In the genomic region with DNA sequence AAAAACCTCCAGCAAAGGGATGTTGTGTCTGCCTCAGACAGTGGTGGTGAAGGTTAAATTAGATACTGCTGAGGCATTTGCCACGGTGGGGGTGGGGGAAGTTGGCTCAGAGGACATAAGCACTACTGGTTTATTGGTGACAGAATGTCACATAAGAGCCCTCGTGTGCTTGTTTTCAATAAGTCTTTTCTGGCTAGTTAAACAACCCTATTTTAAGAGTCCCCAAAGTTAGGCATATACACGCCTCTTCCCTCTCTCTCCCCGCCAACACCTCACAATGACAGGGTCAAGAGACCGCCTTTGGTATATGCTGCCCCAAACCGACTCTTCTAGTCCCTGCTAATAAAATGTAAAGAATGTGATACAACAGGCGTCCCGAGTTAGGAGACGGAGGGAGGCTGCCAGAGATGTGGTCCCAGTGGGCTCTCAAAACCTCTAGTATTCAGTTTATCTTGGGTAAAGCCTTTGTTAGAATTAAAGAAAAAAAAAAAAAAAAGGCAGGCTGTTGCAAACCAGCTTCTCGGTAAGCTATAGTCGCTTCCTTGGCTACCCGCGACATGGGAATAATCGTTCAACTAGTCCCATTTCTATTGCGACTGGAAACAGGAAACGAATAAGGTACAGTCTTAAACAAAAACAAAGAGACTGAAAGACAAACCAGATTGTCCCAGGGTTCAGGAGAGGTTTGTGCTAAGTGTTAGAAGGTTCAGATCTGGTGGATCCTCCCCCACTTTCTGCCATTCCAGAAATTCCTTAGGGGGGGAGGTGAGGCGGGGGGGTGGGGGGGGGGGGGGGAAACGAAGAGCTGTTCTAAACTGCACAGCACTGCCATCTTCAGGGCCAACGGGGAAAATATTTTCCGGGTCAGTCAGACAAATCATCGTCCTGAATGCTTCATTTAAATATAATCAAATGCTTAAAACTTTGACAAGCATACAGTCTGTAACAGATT, we compare ENCODE assay signal across 8 mouse cellular contexts.
DNase-seq lines count a peak whose midpoint lies in the region; ATAC-seq lines count a peak whose summit lies in the region.

No protein-coding gene starts in this region.

- no peak for ATAC-seq in erythroblast, adult 5-6 weeks (replicated peaks; ENCODE audit: low FRiP score, poor library complexity, severe bottlenecking)
- peak; percentile 79 for ATAC-seq in limb, embryonic 11.5 days (ENCODE audit: insufficient number of reproducible peaks, low FRiP score, low TSS enrichment, low read depth)
- ATAC-seq in midbrain, embryonic 12.5 days (ENCODE audit: low FRiP score, low read depth), result peak; percentile 66

- H3K9ac ChIP-seq in limb, embryonic 11.5 days (ENCODE audit: low read length), result no peak overlapping the region
- H3K9ac ChIP-seq in midbrain, embryonic 12.5 days (replicated peaks), result peak overlapping the region; percentile 28; the same call in 1 of the 2 replicates

- peak; percentile 80 for DNase-seq in embryo, embryonic 11 days
- DNase-seq in heart, adult 18-20 months, result peak; percentile 81 to 90
- DNase-seq in kidney, adult 11 months, result peak; percentile 57
- DNase-seq in limb, embryonic 11.5 days (ENCODE audit: low spot score), result peak; percentile 80
- peak; percentile 50 for DNase-seq in splenic B cell, adult 2 months (ENCODE audit: low read depth, low spot score)

- no peaks in the 10 kb centered on the region for H3K36me3 ChIP-seq in erythroblast, embryonic 14.5 days (ENCODE audit: control insufficient read depth)
- no peaks in the 10 kb centered on the region for H3K36me3 ChIP-seq in limb, embryonic 11.5 days (ENCODE audit: control insufficient read depth, insufficient read depth, low read length)
- no peaks in the 10 kb centered on the region for H3K36me3 ChIP-seq in midbrain, embryonic 12.5 days
- no peaks in the 10 kb centered on the region for H3K36me3 ChIP-seq in splenic B cell, adult 2 months (ENCODE audit: control insufficient read depth, insufficient read depth, low read length, poor library complexity, severe bottlenecking)

- under 1% methylated on average over 20 of the region's 21 CpGs for WGBS in limb, embryonic 11.5 days
- WGBS in midbrain, embryonic 12.5 days, result 1% methylated on average over 21 of the region's 21 CpGs

- H3K4me3 ChIP-seq in erythroblast, embryonic 14.5 days (replicated peaks), result peak overlapping the region; percentile 46
- peak overlapping the region; percentile 27; the same call in 1 of the 2 replicates for H3K4me3 ChIP-seq in limb, embryonic 11.5 days (ENCODE audit: low read depth, low read length)
- peak overlapping the region; percentile 39 for H3K4me3 ChIP-seq in midbrain, embryonic 12.5 days

- H3K27ac ChIP-seq in limb, embryonic 11.5 days (replicated peaks; ENCODE audit: low read depth, low read length), result peak overlapping the region; percentile 53
- H3K27ac ChIP-seq in midbrain, embryonic 12.5 days (replicated peaks), result no peak overlapping the region

- H3K9me3 ChIP-seq in erythroblast, embryonic 14.5 days (ENCODE audit: control insufficient read depth, low read length), result no peaks in the 10 kb centered on the region
- H3K9me3 ChIP-seq in limb, embryonic 11.5 days (ENCODE audit: control insufficient read depth, low read length), result no peaks in the 10 kb centered on the region
- H3K9me3 ChIP-seq in midbrain, embryonic 12.5 days, result no peaks in the 10 kb centered on the region

- H3K4me2 ChIP-seq in limb, embryonic 11.5 days (ENCODE audit: low read depth, severe bottlenecking), result peak overlapping the region; percentile 48
- peak overlapping the region; percentile 57 for H3K4me2 ChIP-seq in midbrain, embryonic 12.5 days (replicated peaks)

- peaks cover 6% of the 10 kb centered on the region for H3K27me3 ChIP-seq in erythroblast, embryonic 14.5 days (ENCODE audit: control insufficient read depth)
- H3K27me3 ChIP-seq in limb, embryonic 11.5 days (ENCODE audit: control insufficient read depth, insufficient read depth, low read length), result no peaks in the 10 kb centered on the region
- no peaks in the 10 kb centered on the region; the same call in 1 of the 2 replicates for H3K27me3 ChIP-seq in midbrain, embryonic 12.5 days
- H3K27me3 ChIP-seq in splenic B cell, adult 2 months (ENCODE audit: control insufficient read depth, insufficient read depth, low read length, poor library complexity, severe bottlenecking), result 0 out of 2 replicates have a peak, but pooled peaks cover 2% of the 10 kb centered on the region

- H3K4me1 ChIP-seq in erythroblast, embryonic 14.5 days (ENCODE audit: control insufficient read depth), result peaks cover 14% of the 10 kb centered on the region
- peaks cover 2% of the 10 kb centered on the region; the same call in 1 of the 2 replicates for H3K4me1 ChIP-seq in limb, embryonic 11.5 days (ENCODE audit: control insufficient read depth, insufficient read depth, low read length)
- peaks cover 7% of the 10 kb centered on the region; the same call in 1 of the 2 replicates for H3K4me1 ChIP-seq in midbrain, embryonic 12.5 days
